Mouse (Mus musculus) embryonic fibroblast, embryonic 13.5 days (primary cell): Measurements from ENCODE around the gene Med24.

Source experiments
- CTCF ChIP-seq: IDR thresholded peaks from 2 replicates; pipeline ENCODE4 v1.5.1; 2011; ENCODE audit warnings: mild to moderate bottlenecking, control low read depth, low read length, moderate library complexity, borderline replicate concordance; ENCODE audit not compliant: insufficient read depth
- POLR2A ChIP-seq: IDR thresholded peaks from 2 replicates; pipeline ENCODE4 v1.6.1; 2011; ENCODE audit warnings: low read depth, mild to moderate bottlenecking, control low read depth, low read length, moderate library complexity

DNA sequence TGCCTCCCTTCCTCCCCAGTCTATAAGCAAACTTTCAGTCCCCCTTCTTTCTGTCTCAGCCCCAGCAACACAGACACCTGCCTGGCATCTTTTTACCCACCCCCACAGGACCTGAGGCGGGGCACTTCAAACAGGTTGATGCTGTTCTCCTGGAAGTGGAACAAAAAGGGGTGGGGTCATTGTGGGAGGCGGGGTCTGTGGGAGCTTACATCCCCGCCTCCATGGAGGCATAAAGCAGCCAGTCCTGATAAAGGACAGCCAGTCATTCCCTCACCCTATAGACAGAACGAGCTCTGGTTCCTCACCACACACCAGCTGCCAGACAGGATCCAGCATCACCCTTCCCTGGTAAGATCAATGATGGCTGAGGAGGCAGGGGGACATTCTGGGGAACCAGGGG is 65.1 kb downstream of the Med24 start, which contains the start of gene Gsdma:
- TF ChIP-seq CTCF (no peak), POLR2A (no peak)
